Mouse (Mus musculus) splenic B cell, adult 2 months (primary cell): Measurements from ENCODE around the gene Topbp1.

Experiments
- DNase-seq: peaks from one replicate; pipeline ENCODE4 v3.0.0-alpha.2; 2011; ENCODE audit warnings: low read depth, low spot score
- H3K27me3 ChIP-seq: 2 replicates; pipeline ENCODE4 v1.6.1; 2012; ENCODE audit warnings: mild to moderate bottlenecking, low read length, moderate library complexity, mixed read lengths; ENCODE audit not compliant: control insufficient read depth, poor library complexity, insufficient read depth, severe bottlenecking
- H3K36me3 ChIP-seq: 2 replicates; pipeline ENCODE4 v1.6.1; 2012; ENCODE audit warnings: mild to moderate bottlenecking, low read length, moderate library complexity, mixed read lengths; ENCODE audit not compliant: control insufficient read depth, poor library complexity, insufficient read depth, severe bottlenecking

Gene Topbp1

DNA sequence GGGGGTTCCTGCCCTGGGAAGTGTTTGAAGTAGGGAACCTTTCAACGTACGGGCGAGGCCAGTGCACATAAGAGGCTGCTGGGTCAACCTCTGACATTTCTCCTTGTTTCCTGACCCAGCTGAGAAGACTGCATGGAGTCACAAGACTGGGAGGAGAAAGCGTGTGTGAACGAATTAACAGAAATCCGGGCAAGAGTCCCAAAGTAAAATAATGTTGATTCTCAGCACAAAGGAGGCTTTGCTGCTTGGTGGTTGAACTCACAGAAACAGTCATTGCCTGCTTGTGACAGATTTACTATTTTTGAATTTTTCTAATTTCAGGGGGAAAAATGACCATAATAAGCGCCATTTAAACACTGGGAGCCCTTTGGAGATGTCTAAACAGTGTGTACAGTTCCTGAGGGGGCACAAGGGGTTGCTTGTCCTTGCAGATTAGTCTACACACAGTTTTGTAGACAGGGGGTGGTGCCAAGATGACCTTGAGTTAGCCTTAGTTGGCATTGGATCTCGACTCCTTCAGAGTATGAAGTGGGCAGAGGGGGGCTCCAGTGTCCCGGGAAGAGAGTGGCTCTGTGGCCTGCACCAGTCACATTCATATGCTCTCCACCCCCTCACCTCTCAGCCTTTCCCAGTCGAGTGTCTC, 82.1 kb downstream of the Topbp1 start:
- Histone ChIP-seq H3K27me3 (no peaks in the 10 kb centered on the region), H3K36me3 (no peaks in the 10 kb centered on the region)
- DNase-seq = no peak

DNA sequence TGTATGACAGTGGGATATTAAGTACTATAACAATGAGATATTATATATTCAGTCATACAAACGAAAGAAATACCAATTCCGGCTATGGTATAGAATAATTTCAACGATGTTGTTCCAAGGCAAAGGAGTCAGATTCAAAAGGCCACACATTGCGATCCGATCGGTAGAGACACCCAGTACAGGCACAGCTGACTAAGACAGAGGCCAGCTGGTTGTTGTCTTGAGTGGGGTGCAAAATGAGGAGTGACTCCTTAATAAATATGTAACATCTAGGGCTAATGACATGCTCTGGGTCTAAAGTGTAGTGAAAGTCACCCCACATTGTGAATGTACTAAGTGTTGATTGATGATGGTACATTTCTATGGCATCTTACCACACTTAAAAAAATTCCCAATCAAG, 84.2 kb downstream of the Topbp1 start:
- Histone ChIP-seq H3K27me3 (no peaks in the 10 kb centered on the region), H3K36me3 (no peaks in the 10 kb centered on the region)
- no peak for DNase-seq

DNA sequence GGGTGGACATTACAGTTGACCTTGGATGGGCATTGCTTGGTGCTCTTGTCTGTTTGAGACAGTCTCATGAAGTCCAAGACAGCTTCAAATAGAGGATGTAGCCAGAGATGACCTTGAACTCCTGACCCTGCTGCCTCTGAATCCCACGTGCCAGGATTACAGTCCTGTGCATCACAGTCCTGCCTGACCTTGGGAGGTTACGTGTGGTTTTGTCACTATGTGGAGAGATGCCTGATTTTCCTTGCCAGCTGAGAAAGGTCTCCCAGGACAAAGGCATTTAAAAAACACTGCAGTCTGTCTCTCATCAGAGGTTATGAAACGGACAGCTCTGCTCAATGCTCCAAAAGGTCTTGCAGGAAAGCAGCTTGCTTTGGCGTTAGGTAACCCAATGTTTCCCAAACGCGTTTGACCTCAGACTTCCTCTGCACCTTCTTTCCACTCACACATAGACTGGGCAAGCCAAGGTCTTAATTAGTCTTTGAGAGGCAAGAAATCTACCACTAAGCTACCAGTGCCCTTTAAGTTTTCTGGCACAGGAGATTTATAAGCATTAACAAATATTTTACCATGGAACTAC, 86.9 kb downstream of the Topbp1 start:
- DNase-seq = no peak
- Histone ChIP-seq H3K27me3 (no peaks in the 10 kb centered on the region), H3K36me3 (no peaks in the 10 kb centered on the region)

DNA sequence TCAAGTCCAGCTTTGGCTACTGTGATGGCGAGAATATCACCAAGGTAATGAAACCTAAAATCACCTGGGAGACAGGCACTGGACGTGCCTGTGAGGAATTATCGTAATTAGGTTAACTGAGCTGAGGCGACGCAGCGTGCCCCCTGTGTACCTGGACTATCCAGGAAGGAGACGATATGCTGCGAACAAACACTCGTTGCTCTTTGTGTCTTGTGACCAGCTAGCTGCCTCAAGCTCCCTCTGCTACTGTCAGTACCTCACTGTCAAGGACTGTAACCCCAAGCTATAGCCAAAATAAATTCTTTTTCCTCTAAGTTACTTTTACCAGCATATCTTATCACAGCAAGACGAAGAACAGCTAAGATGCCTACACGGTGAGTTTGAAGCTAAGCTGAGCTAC, 88.2 kb downstream of the Topbp1 start:
- Histone ChIP-seq H3K27me3 (no peaks in the 10 kb centered on the region), H3K36me3 (no peaks in the 10 kb centered on the region)
- no peak for DNase-seq

DNA sequence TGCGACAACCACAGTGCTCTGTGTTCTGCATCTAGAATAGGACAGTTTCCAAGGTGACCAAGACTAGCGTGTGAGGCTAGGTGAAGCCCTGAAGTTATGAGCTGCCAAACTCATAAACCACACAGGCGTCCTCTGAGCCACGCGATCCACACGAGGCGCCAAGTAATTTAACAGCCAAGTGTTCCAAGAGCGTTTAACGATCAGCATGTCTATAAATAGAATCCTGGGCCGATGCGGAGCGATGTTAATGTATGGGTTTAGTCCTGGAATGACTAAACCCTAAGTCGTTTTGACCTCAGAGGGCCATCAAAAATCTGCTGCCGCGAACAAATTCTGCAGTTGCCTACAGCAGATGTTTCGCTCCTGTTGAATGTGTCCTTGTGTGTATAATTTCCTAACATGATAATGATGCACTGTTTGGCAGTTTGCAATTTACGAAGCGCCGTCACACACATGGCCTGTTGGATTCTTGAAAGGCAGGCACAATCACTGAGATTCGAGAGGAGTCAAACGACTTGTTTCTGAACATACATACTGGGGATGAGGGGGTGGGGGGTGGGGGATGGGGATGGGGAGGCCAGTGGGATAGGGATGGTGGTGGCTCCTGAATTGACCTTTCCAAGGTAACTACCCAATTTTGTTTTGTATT, 93.6 kb downstream of the Topbp1 start:
- no peaks in the 10 kb centered on the region for H3K27me3 ChIP-seq
- H3K36me3 ChIP-seq = no peaks in the 10 kb centered on the region
- no peak for DNase-seq
